Mouse (Mus musculus) spleen, adult 18-20 months (tissue): ENCODE measurements at regions not wholly inside any gene's neighbourhood (a gene's known extent, or its start where the extent isn't known, plus 50 kb on each side); places are given as distances from the start of the nearest gene placed in this dataset.
"Not testable (repeated sequence)": the region's sequence is repeated elsewhere in the genome, so short reads cannot be mapped to it uniquely, and the experiment has no call there.

ENCODE experiments used
- DNase-seq, 2 experiments: peaks; one replicate each; pipeline ENCODE4 v3.0.0; 2022; ENCODE audit warnings: mixed read lengths in 2 of 2

DNA sequence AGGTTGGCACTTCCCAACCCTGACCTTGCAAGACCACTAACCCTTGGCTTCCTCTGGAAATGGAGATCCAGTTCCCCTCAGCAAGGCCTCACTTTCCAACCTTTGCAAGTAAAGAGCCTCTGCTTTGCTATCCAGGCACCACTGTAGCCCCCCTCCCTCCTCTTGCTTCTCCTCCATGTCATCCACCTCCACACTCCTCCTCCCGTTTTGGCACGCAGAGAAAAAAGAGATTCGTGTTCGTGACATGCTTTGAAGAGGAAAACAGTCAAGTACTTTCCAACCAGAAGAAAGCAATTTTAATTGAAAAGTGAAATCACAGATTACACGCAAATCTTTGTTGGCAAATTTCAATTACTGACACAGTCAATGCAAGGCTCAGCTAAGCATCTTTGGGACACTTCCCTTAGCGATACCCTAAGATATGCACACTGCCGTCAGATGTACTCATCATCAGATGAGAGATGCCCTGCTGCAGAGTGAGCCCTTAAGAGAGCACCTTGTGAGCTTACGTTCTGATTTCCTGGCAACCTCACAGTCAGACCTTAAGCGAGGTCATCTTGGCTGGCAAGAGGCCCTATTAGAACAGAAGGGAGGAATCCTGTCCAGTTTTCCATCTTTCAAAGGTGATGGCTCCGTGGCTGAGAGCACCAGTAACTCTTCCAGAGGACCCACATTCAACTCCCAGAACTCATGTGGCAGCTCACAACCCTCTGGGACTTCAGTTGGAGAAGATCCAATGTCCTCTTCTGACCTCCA is 208.5 kb upstream of the Zfp703 start:
- DNase-seq: no peak

GRCm38 (mm10) chr8:26770424-26770886 is 206.7 kb upstream of the Zfp703 start:
- DNase-seq: no peak

GRCm38 (mm10) chr8:26778917-26779537 is 198.1 kb upstream of the Zfp703 start:
- DNase-seq: no peak

DNA sequence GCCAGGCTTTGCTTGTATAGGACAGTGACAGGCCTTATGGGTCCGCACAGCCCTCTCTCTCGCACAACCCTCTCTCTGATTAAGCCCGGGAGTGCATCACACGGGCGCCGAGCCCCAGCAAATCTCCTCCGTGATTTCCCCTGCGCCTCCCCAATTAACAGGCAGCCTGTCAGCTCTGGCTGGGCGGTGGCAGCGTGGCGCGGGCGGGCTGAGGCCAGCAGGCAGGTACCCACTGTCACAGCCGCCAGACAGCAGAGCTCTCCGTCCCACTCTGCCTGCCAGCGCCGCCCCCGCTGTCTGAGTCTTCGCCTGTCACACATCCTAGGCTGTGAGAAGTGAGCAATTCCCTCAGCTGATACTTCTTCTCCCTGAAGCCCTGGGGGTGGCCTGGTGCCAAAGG is 196.6 kb upstream of the Zfp703 start:
- no peak for DNase-seq

DNA sequence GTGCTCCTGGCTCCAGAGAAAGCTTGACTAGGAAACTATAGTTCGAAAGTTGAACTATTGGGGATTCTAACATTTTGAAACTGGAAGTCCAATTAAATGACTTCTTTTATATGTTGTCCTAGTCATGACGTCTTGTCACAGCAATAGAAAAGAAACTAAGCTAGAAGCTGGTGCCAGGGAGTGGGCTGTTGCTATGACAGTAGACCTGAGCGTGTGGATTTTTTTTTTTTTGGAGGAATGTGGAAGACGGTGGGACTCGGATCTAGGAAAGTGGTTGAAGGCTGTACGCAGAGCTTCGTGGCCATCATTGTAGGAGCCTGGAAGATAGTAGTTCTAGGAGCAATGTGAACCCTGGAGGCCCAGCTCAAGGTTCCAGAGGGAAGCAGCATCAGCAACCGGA is 194.2 kb upstream of the Zfp703 start:
- not testable (repeated sequence) for DNase-seq

- DNase-seq: no peak
These were observed 192.7 kb upstream of the Zfp703 start for GRCm38 (mm10) chr8:26784381-26784780.

DNA sequence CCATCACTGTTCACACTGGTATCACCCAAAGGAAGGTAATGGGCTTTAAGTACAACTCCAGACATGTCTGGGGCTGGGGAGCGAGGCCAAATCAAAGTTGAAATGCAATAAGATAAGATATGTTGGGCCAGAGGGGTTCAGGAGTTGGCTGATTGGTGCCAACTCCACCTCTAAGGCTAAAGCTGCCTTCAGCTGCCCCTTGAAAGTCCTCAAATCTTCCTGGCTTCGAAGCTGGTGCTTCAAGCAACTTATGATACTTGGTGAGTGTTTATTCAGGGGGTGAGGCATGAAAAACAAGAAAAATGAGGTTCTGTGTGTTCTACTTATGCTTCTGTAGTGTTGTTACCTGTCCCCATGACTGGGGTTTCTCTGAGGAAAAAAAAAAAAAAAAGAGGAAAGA is 185.3 kb upstream of the Zfp703 start:
- no peak for DNase-seq

- DNase-seq: no peak
These were observed 183.4 kb upstream of the Zfp703 start for GRCm38 (mm10) chr8:26793606-26794292.

- no peak for DNase-seq
These were observed 182.7 kb upstream of the Zfp703 start for GRCm38 (mm10) chr8:26794411-26794810.

DNA sequence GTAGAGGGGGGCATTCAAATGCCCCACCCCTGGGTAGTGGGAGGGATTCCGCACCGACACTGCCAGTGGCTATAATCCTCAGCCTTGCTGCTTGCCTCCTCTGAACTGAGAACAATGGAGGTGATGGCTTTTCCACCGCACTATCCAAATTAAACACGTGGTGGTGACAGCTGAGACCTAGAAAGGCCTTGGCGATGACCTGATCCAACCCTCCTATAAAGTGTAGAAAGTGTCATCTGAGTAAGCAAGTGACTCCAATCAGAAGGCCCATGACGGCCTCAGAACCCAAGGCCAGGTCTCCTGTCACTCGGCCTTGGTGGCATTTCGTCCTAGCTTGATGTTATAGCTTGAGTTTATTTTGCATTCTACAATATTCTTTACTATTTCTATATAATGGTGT is 181.5 kb upstream of the Zfp703 start:
- no peak for DNase-seq

DNA sequence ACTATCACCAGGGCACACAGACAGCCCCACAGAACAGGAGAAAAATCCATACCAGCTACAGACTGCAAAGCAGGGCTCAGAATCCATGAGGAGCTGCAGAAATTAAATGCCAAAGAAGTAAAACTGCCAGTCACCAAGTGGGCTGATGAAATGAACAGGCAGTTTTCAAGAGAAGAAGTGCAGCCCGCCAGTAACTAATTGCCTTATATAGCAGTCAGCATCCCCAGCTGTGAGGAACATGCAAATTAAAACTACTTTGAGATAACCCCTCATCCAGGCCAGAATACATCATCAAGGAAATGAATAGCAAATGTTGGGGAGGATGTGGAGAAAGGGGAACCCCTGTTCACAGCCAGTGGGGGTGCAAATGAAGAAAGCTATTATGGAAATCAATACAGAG is 177.3 kb upstream of the Zfp703 start:
- no peak for DNase-seq

DNA sequence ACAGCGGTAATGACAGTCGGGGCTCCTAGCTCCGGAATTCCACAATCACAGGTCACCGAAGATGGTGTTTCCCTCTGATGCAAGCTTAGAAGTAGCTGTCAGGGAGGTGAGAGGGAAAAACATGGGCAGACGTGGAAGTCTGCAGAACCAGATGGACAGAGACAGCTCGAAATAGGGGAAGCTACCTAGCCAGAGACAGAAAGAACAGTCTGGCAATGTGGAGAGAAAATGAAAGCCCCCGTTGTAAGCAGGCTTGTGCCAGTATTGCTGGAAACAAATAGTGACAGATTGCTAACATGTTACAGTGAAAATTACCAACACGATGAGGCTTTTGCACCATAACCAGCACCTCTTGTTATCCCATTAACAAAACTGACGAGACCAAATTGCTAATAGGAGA is 173.0 kb upstream of the Zfp703 start:
- DNase-seq: no peak

GRCm38 (mm10) chr8:26804901-26805341 is 172.2 kb upstream of the Zfp703 start:
- DNase-seq: no peak

- no peak for DNase-seq
These were observed 171.7 kb upstream of the Zfp703 start for GRCm38 (mm10) chr8:26805371-26805821.

DNA sequence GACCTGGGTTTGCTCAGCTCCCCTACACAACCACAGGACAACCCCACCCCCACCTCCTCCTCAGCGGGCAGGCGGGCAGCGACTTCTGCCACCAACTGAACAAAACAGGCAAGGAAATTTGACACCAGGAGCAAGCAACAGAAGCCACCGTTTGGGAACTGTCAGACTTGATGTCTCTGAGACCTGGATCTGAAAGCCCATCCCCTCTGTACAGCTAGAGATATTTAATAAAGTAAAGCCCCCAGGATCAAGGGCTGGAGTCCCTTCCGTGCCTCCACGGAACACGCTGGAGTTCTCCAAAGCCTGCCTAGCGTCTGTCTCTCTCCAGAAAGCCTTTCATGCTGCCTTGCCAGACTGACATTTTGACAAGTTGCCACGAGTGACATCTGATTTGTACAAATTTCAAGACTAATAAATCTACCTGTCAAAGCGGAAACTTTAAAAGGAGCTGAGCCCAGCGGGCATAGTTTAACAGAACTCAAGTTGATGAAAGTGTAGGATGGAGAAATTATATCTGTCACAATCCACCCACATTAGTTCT is 168.9 kb upstream of the Zfp703 start:
- DNase-seq: no peak

- DNase-seq: no peak
These were observed 168.4 kb upstream of the Zfp703 start for GRCm38 (mm10) chr8:26808771-26809170.

GRCm38 (mm10) chr8:26809943-26810342 is 167.2 kb upstream of the Zfp703 start:
- no peak for DNase-seq

GRCm38 (mm10) chr8:26811533-26812236 is 165.4 kb upstream of the Zfp703 start:
- DNase-seq: no peak

DNA sequence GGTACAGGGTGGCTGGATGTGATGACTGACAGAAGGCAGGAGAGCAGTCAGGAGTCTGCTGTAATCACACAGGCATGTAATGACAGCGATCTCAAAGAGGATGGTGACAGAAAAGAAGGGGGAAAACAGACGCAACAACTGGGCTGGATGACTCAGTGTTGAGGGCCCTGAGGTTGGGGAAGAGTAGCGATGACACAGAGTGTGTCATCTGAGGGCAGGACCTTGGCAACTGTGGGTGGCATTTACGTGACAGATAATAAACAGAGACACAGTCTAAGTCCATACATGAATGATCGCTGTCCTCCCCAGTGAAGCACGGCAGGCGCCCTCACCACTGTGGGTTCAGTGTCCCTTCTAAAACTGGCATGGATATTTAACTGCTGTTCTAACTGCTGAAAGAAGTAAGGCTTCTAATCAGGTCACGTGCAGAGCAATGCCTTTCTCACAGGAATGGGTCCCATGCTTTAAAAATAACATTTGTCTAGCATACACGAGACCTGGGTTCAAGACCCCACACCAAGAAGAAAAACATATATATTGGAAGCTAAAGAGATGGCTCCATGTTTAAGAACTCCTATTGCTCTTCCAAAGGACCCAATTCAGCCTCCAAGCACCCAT is 163.8 kb upstream of the Zfp703 start:
- DNase-seq: no peak

DNA sequence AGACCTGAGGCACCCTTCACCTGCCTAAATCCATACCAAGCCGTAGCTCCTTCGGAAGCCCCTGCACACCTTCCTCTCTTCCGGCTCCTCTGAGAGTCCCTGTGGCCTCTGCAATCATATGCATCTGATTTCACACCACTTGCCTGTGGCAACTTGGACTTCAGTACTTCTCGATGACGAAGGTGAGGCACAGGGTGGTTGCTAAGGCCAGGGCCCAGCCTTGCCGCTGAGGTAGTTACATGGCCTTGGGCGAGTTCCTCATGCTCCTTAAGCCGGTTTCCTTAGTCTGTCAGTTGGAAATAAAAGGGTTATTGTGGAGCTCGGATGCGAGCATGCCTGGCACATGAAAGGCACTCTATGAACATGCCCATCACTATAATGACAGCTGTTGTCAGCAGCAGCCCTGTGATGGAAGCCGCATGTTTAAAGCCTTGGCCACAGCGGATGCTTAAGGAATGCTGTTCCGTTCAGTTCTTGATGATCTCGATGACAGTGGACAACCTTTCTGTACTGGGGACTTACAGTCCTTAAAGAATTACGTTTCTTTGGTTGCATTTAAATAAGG is 162.0 kb upstream of the Zfp703 start:
- DNase-seq: no peak

DNA sequence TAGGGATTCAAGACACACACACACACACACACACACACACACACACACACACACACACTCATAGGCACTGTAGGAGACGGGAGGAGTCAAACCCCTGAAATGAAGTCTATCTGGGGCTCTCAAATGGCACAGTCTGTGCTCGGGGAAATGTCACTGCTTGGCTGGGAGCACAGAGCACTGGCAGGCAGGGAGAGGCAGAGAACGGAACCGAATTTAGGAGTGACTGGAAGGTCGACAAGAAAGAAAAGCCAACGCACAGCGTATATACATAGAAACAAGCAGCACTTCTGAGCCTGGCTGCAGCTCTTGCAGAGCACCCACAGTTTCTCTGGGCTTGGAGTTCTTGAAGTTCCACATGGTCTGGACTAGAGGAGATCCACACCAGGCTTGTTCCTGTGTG is 160.1 kb upstream of the Zfp703 start:
- DNase-seq: no peak
